Mouse (Mus musculus): ENCODE results near the gene Amotl1.

DNA sequence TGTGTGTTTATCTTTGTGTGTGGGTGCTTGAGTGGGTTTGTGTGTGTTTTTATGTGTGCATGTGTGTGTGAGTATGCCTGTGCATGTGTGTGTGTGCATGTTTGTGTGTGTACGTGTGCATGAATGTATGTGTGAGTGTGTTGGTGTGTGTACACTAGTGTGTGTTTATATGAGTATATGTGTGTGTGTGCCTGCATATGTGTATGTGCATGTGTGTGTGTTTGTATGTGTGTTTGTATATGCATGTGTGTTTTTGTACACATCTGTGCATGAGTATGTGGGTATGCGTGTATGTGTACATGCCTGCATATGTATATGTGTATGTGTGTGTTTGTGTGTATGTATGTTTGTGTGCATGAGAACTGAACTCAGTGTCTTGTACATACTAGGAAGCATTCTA lies 46.7 kb downstream of the Amotl1 start:
- TF ChIP-seq POLR2AphosphoS5 (IDR thresholded peaks at IDR 0.05; ENCODE audit: insufficient replicate concordance, low read depth, low read length) (no peak), CTCF (IDR thresholded peaks at IDR 0.05; ENCODE audit: low read depth, low read length) (no peak), TAL1 (conservative IDR thresholded peaks at IDR 0.05; ENCODE audit: low read depth, low read length) (no peak), GATA1 (IDR thresholded peaks at IDR 0.05; ENCODE audit: borderline replicate concordance, low read length) (no peak), GATA2 (IDR thresholded peaks at IDR 0.05; ENCODE audit: borderline replicate concordance, low read depth, low read length) (no peak)

All from G1E (cell line).